Mouse (Mus musculus) kidney, embryonic 16.5 days (tissue): ENCODE measurements around the gene Igfbp2. TPM values are rescaled to one million over a fixed set of nuclear protein-coding genes. Genes with fewer than 3 reads are reported as not detected.

Source experiments
- ATAC-seq: fragments of 200-750 bp; cut with Nextera tagmentation; 2 replicates; pipeline ENCODE4 v1.8.0; 2017; ENCODE audit warnings: moderate TSS enrichment; ENCODE audit not compliant: low FRiP score, low TSS enrichment
- H3K27ac ChIP-seq: fragments of 300-500 bp; sonication (generic); 2 replicates; pipeline ENCODE4 v1.5.1; 2014; ENCODE audit warnings: low read length
- H3K27me3 ChIP-seq: fragments of 300-500 bp; sonication (generic); 2 replicates; pipeline ENCODE4 v1.6.1; 2014; ENCODE audit warnings: low read length, control low read depth, mixed read lengths; ENCODE audit not compliant: insufficient read depth
- H3K36me3 ChIP-seq: fragments of 300-500 bp; sonication (generic); 2 replicates; pipeline ENCODE4 v1.6.1; 2014; ENCODE audit warnings: low read length, control low read depth, mixed read lengths; ENCODE audit not compliant: insufficient read depth
- H3K4me1 ChIP-seq: fragments of 300-500 bp; sonication (generic); 2 replicates; pipeline ENCODE4 v1.6.1; 2014; ENCODE audit warnings: low read length, control low read depth, mixed read lengths; ENCODE audit not compliant: insufficient read depth
- H3K4me2 ChIP-seq: fragments of 300-500 bp; sonication (generic); replicated peaks from 2 replicates; pipeline ENCODE4 v1.6.1; 2014; ENCODE audit warnings: low read depth, low read length
- H3K4me3 ChIP-seq: fragments of 300-500 bp; sonication (generic); 2 replicates; pipeline ENCODE4 v1.5.1; 2014; ENCODE audit warnings: mild to moderate bottlenecking, low read length
- H3K9ac ChIP-seq: fragments of 300-500 bp; sonication (generic); replicated peaks from 2 replicates; pipeline ENCODE4 v1.6.1; 2014; ENCODE audit warnings: low read length
- H3K9me3 ChIP-seq: fragments of 300-500 bp; sonication (generic); 2 replicates; pipeline ENCODE4 v1.6.1; 2016; ENCODE audit warnings: low read length, control low read depth
- WGBS: fragments of 180-500 bp; shearing (Covaris S2); extraction: QIAGEN DNeasy Blood & Tissue Kit; methylation state at CpG from one replicate; pipeline ENCODE4 v1.1.7; 2014; 5-methylcytosine and 5-hydroxymethylcytosine counted together
- polyA plus RNA-seq: library from polyadenylated mRNA; unstranded; fragments of >200 nt; fragmentation: Nextera tagmentation; extraction: Ambion mirVana; gene quantifications from 2 replicates; pipeline ENCODE4 v1.2.1, GENCODE M21; 2015

Igfbp2 gene
- polyA plus RNA-seq, 1 experiment from 2014 or later: 152 TPM

DNA sequence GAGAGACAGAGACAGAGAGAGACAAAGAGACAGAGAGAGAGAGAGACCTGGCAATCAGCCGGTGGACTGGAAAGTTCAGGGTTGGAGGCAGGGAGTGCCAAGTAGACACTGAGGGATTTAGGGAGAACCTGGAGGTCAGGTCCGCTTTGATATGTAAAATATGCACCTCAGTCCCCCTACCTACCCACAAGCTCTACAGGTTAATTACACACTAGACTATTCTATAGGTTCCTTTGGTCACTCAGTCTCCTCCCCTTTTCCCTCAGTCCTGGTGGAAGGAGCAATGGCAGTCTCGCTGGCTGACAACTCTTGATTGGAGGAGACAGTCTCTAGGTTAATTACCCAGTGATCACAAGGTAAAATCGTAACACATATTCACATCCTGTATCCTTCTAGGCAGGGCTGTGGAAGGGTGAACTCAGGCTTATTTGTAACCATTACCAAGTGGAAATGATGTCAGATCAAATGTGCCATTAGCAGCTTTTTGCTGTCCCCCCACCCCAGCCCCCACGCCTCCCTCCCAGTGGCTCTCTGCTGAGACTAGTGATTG, 11.1 kb upstream of the Igfbp2 start:
- no peak overlapping the region for H3K4me3 ChIP-seq
- H3K27ac ChIP-seq: peak overlapping the region; percentile 77
- no peak overlapping the region for H3K4me2 ChIP-seq
- H3K4me1 ChIP-seq: peaks cover 21% of the 10 kb centered on the region
- H3K9ac ChIP-seq: no peak overlapping the region
- H3K9me3 ChIP-seq: 0 out of 2 replicates have a peak, but pooled peaks cover 4% of the 10 kb centered on the region
- H3K36me3 ChIP-seq: no peaks in the 10 kb centered on the region
- WGBS: 41% methylated on average over 5 of the region's 5 CpGs
- H3K27me3 ChIP-seq: no peaks in the 10 kb centered on the region
- peak; percentile 21; the same call in 1 of the 2 replicates for ATAC-seq

DNA sequence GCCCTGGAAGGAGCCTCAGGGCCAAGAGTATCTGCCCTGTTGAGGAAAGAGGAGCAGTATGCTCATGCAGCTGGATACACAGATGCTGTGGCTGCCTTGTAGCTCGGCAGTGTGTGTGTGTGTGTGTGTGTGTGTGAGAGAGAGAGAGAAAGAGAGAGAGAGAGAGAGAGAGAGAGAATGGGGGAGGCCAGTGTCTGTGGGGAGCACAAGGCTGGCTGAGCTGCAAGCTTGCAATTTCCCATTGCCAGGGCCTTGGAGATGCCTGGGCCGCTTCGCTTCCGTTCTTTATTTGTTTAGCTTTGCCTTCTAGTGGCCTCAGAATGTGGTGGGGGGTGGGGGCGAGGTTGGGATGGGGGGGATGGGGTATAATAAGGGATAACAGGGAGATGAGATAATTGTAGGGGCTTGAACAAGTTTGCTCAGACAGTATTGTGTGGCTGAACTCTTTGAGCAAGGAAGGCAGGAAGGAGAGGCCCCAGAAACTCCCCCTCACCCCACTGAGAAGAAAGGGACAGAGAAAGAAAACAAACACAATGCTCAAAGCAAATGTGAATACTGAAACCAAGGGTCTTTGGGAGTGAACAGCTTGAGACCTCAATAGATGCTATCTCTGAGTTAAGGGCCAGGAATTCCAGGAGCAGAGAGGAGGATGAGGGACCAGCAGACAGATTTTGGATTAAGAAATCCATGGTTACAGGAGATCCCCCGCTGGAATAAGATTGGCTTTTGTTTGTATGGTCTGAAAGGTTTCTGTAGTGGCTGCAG, 10.5 kb upstream of the Igfbp2 start:
- 0 out of 2 replicates have a peak, but pooled peaks cover 4% of the 10 kb centered on the region for H3K9me3 ChIP-seq
- peak; percentile 58 for ATAC-seq
- no peaks in the 10 kb centered on the region for H3K27me3 ChIP-seq
- no peaks in the 10 kb centered on the region for H3K36me3 ChIP-seq
- 7% methylated on average over 6 of the region's 6 CpGs for WGBS
- H3K9ac ChIP-seq: no peak overlapping the region
- H3K4me1 ChIP-seq: peaks cover 21% of the 10 kb centered on the region
- no peak overlapping the region for H3K4me2 ChIP-seq
- H3K27ac ChIP-seq: peak overlapping the region; percentile 77
- no peak overlapping the region for H3K4me3 ChIP-seq

DNA sequence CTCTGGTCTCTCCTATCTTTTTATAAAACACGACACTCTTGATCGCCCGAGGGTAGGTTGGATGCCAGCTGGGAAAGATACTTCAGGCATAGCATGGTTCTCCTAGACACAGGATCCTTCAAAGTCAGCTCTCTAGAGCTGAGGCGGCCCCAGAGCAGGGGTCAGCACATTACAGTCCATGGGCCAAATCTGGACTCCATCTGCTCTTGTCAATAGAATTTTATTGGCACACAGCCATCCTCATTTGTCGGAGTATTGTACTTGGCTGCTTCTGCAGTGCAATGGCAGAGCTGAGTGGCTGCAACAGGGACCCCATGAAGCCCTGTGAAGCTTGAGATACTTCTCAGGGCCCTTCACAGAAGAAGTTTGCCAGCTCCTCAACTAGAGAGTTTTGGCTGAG, 9.1 kb upstream of the Igfbp2 start:
- ATAC-seq: peak; percentile 8; the same call in 1 of the 2 replicates
- WGBS: 54% methylated on average over 5 of the region's 5 CpGs
- Histone ChIP-seq H3K27me3 (no peaks in the 10 kb centered on the region), H3K4me1 (peaks cover 21% of the 10 kb centered on the region), H3K9ac (no peak overlapping the region), H3K9me3 (0 out of 2 replicates have a peak, but pooled peaks cover 4% of the 10 kb centered on the region), H3K27ac (no peak overlapping the region), H3K36me3 (no peaks in the 10 kb centered on the region), H3K4me3 (no peak overlapping the region), H3K4me2 (no peak overlapping the region)

DNA sequence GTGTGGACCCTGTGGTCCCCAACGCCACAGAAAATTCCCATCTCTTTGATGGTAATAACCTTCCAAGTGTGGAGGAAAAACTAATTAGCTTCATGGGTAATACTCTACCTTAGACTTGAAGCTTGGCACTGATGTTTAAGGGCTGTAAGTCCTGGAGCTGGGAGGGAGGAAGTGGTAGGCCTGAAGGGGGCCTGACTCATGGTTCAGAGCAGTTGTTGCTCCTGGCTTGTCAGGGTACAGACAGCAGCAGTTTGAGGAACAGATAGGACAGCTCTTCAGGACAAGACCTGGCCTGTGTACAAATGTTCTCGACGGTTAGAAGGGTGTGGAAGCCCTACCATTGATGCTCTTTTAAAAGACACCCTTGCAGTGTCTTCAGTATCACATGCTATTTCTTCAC, 8.7 kb upstream of the Igfbp2 start:
- no peaks in the 10 kb centered on the region for H3K27me3 ChIP-seq
- 0 out of 2 replicates have a peak, but pooled peaks cover 4% of the 10 kb centered on the region for H3K9me3 ChIP-seq
- H3K4me1 ChIP-seq: peaks cover 21% of the 10 kb centered on the region
- WGBS: 84% methylated on average over 3 of the region's 3 CpGs
- H3K4me2 ChIP-seq: no peak overlapping the region
- no peak overlapping the region for H3K4me3 ChIP-seq
- ATAC-seq: no peak
- no peak overlapping the region for H3K27ac ChIP-seq
- no peak overlapping the region for H3K9ac ChIP-seq
- H3K36me3 ChIP-seq: no peaks in the 10 kb centered on the region

DNA sequence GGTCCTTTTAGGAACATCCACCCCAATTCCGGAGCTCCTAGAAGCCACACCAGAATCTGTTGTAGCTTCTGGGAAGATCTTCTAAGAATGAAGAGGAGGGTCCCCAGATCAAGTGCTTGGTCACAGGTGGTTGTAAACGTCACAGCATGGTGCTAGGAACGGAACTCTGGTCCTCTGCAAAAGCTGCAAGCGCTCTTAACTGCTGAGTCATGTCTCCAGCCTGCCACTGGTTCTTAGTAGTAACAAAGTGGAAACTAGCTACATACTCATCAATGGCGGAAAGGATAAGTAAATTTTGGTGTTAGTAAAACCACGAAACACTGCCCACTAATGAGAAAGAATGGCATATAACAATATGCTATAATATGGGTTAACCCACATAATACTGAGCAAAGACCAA, 4.3 kb upstream of the Igfbp2 start:
- WGBS: 91% methylated on average over 6 of the region's 6 CpGs
- H3K9ac ChIP-seq: no peak overlapping the region
- no peak overlapping the region for H3K4me3 ChIP-seq
- no peaks in the 10 kb centered on the region for H3K36me3 ChIP-seq
- no peaks in the 10 kb centered on the region for H3K27me3 ChIP-seq
- no peak for ATAC-seq
- no peak overlapping the region for H3K27ac ChIP-seq
- no peaks in the 10 kb centered on the region for H3K9me3 ChIP-seq
- H3K4me1 ChIP-seq: peaks cover 9% of the 10 kb centered on the region
- no peak overlapping the region for H3K4me2 ChIP-seq

DNA sequence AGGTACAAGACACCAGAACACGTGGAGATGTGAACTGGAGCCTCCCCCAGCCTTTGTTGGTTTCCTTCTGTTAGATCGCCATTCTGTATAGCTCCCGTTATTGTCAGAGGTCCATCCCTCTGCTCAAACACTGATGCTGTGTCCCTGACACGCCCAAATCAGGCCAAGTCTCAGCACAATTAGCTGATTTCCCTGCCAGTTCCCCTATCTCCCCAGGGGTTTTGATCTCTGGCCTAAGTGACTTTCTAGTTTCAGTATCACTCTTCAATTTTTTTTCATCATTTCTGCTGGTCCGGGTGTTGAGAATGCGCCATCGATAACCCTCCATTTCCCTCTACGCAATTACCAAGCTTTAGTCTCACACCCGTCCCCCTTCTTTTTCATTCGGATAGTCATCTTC, 1.4 kb upstream of the Igfbp2 start:
- Histone ChIP-seq H3K4me2 (no peak overlapping the region), H3K9me3 (no peaks in the 10 kb centered on the region), H3K9ac (no peak overlapping the region), H3K36me3 (no peaks in the 10 kb centered on the region), H3K4me3 (no peak overlapping the region), H3K27me3 (no peaks in the 10 kb centered on the region), H3K27ac (no peak overlapping the region), H3K4me1 (peaks cover 35% of the 10 kb centered on the region)
- ATAC-seq: no peak
- WGBS: 85% methylated on average over 10 of the region's 10 CpGs

DNA sequence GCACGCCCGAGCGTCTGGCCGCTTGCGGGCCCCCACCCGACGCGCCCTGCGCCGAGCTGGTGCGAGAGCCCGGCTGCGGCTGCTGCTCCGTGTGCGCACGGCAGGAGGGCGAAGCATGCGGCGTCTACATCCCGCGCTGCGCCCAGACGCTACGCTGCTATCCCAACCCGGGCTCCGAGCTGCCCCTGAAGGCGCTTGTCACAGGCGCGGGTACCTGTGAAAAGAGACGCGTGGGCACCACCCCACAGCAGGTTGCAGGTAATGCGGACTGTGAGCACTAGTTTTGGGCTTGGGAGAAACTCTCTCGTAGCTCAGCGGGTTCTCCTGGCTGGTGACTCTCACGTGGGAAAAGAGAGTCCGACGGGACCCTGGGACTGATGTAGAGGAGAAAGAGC, 401 bp downstream of the Igfbp2 start:
- Histone ChIP-seq H3K4me1 (peaks cover 39% of the 10 kb centered on the region), H3K36me3 (no peaks in the 10 kb centered on the region), H3K9me3 (no peaks in the 10 kb centered on the region), H3K9ac (peak overlapping the region; percentile 75), H3K4me2 (peak overlapping the region; percentile 100), H3K27me3 (no peaks in the 10 kb centered on the region), H3K4me3 (peak overlapping the region; percentile 68), H3K27ac (no peak overlapping the region)
- WGBS: under 1% methylated on average over 37 of the region's 37 CpGs
- peak; percentile 57 for ATAC-seq

DNA sequence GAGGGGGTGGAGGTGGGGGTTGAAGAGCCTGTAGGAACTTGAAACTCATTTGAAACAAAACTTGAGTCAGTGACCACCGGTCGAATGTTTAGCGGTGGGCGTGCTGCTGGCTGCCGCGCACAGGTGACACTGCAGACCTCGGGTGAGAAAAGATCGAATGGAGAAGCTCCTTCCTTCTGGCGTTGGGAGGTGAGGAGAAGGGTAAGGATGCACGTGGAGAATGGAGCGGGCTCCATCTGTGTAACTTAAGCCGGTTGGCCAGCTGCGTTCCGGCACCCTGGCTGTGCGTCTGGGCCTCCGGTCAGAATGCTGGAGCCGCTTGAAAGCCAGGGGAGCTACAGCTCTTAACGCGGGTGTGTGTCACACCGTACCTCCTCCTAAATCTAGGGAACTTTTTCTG, 983 bp downstream of the Igfbp2 start:
- H3K4me3 ChIP-seq: peak overlapping the region; percentile 68
- no peaks in the 10 kb centered on the region for H3K27me3 ChIP-seq
- ATAC-seq: peak; percentile 29; the same call in 1 of the 2 replicates
- H3K4me1 ChIP-seq: peaks cover 39% of the 10 kb centered on the region
- H3K9ac ChIP-seq: peak overlapping the region; percentile 75
- peak overlapping the region; percentile 100 for H3K4me2 ChIP-seq
- H3K9me3 ChIP-seq: no peaks in the 10 kb centered on the region
- under 1% methylated on average over 20 of the region's 20 CpGs for WGBS
- no peak overlapping the region for H3K27ac ChIP-seq
- no peaks in the 10 kb centered on the region for H3K36me3 ChIP-seq

DNA sequence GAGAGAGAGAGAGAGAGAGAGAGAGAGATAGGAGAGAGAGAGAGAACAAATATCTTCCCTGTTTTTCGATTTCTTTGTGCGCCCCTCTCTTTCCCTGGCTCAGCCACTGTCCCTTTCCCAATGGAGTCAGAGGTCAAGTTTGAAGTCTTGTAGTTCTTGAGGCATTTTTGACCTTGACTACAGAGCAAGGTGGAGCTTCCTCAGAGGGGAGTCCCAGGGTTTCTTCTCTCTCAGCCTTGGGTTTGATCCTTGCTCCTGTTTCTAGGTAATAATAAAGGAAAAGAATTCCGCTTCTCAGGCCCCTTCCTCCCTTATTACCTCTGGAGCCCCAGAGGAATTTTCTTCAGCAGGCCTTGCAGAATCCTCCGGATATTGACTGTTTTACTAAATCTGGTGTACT, 1.6 kb downstream of the Igfbp2 start:
- H3K9ac ChIP-seq: 0 out of 2 replicates have a peak overlapping the region, but pooled peaks have one; percentile 75
- ATAC-seq: no peak
- peak overlapping the region; percentile 68 for H3K4me3 ChIP-seq
- no peaks in the 10 kb centered on the region for H3K9me3 ChIP-seq
- no peaks in the 10 kb centered on the region for H3K27me3 ChIP-seq
- H3K4me1 ChIP-seq: peaks cover 43% of the 10 kb centered on the region
- H3K4me2 ChIP-seq: peak overlapping the region; percentile 100
- H3K27ac ChIP-seq: no peak overlapping the region
- no peaks in the 10 kb centered on the region; the same call in 1 of the 2 replicates for H3K36me3 ChIP-seq
- 29% methylated on average over 4 of the region's 4 CpGs for WGBS

DNA sequence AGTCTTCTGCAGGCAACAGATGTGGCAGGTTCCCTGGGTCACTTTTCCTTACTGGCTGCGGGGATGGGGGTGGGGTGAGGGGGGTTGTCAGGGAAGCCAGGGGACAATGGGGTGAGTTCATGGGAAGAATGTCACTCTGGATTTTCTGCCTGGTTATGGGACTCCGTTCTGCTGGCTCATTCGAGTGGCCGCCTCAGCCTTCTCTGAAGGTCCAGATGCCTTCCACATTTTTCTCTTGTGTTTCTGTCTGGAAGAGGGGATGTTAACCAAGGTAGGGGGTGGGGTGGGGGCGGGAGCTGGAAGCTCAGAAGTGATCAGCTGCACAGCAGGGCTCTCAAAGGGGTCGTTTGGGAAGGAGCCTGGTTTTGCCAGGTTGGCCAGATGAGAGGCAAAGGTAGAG, 2.1 kb downstream of the Igfbp2 start:
- H3K9me3 ChIP-seq: no peaks in the 10 kb centered on the region; the same call in 1 of the 2 replicates
- H3K27ac ChIP-seq: peak overlapping the region; percentile 7; the same call in 1 of the 2 replicates
- peak overlapping the region; percentile 100 for H3K4me2 ChIP-seq
- H3K4me3 ChIP-seq: peak overlapping the region; percentile 68
- H3K36me3 ChIP-seq: no peaks in the 10 kb centered on the region; the same call in 1 of the 2 replicates
- peaks cover 43% of the 10 kb centered on the region for H3K4me1 ChIP-seq
- ATAC-seq: no peak
- H3K9ac ChIP-seq: peak overlapping the region; percentile 22
- no peaks in the 10 kb centered on the region for H3K27me3 ChIP-seq
- WGBS: 17% methylated on average over 6 of the region's 6 CpGs
